Mouse (Mus musculus) bone marrow macrophage, adult 2 months (primary cell): ENCODE results near the gene Pex1. TPM values are rescaled to one million over a fixed set of nuclear protein-coding genes. Genes with fewer than 3 reads are reported as not detected.

Experiments
- H3K27ac ChIP-seq: 2 replicates; pipeline ENCODE4 v1.5.1; 2012; ENCODE audit warnings: low read depth, low read length; ENCODE audit not compliant: insufficient read depth
- H3K4me1 ChIP-seq: 2 replicates; pipeline ENCODE4 v1.6.1; 2012; ENCODE audit warnings: low read length; ENCODE audit not compliant: control insufficient read depth, insufficient read depth
- H3K4me3 ChIP-seq: 2 replicates; pipeline ENCODE4 v1.5.1; 2012; ENCODE audit warnings: mild to moderate bottlenecking, low read length, moderate library complexity; ENCODE audit not compliant: insufficient read depth
- CTCF ChIP-seq: IDR thresholded peaks from 2 replicates; pipeline ENCODE4 v1.5.1; 2012; ENCODE audit warnings: low read depth, mild to moderate bottlenecking, low read length, moderate library complexity
- POLR2A ChIP-seq: IDR thresholded peaks from 2 replicates; pipeline ENCODE4 v1.6.1; 2012; ENCODE audit warnings: mild to moderate bottlenecking, low read depth, low read length, borderline replicate concordance
- polyA plus RNA-seq: library from polyadenylated mRNA; stranded (reverse); fragments of >200 nt; gene quantifications from 2 replicates; pipeline ENCODE4 v1.2.4, GENCODE M21; 2012; ENCODE audit not compliant: missing spikeins, insufficient read depth, insufficient read length

Gene Pex1
- 22.3 and 24.4 TPM in 2 replicates for polyA plus RNA-seq

DNA sequence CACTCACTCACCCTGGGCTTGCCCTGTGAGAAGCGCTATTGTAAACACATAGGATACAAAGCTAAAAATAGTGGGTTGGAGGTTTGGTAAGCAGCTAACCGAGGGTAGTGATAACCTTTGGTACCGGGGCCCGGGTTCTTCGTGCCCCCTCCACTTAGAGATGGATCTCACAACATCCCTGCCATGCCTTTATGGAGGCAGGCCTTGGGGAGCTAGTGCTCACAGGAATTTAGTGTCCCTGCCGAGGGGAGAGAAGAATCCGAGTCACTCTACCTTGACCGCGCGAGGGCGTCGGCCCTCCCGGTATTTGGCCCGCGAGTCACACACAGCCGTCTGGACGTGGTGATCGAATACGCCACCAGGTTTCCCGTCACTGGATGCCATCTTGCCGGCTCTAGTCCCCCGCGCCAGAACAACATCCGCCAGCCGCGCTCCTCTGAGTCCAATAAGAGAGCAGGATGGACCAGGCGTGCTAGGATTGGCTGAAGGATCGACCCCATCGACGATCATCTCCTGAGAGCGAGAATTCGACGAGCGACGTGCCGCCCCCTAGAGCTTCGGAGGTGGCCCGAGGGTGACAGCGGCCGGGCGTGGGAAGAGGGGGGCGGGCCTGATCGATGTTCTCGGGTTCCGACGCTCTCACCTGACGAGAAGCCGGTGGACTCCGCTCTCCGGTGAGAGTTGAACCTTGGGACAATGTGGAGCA is at the start of gene Pex1:
Gene Pex1 (plus strand): TSS at position 374 of the 706 bp plus-strand sequence.
- Histone ChIP-seq H3K4me3 (peak within 1 kb of the TSS; percentile 82), H3K27ac (peak within 1 kb of the TSS; percentile 5; the same call in 1 of the 2 replicates), H3K4me1 (peaks cover 7% of the 10 kb centered on the region)
- TF ChIP-seq CTCF (no peak; the same call in 1 of the 2 replicates), POLR2A (no peak)

GRCm38 (mm10) chr5:3546226-3546625 is 49.6 kb upstream of the Pex1 start:
- Histone ChIP-seq H3K4me3 (no peak overlapping the region), H3K27ac (no peak overlapping the region), H3K4me1 (peaks cover 20% of the 10 kb centered on the region)
- TF ChIP-seq POLR2A, result no peak
- TF ChIP-seq CTCF, result no peak

- no peak overlapping the region for H3K4me3 ChIP-seq
- TF ChIP-seq POLR2A, result no peak
- TF ChIP-seq CTCF, result no peak
- no peak overlapping the region for H3K27ac ChIP-seq
- peaks cover 10% of the 10 kb centered on the region for H3K4me1 ChIP-seq
These were observed 44.4 kb upstream of the Pex1 start for GRCm38 (mm10) chr5:3551481-3551880.

- Histone ChIP-seq H3K4me3 (no peak overlapping the region), H3K27ac (no peak overlapping the region)
- no peak for TF ChIP-seq POLR2A
- TF ChIP-seq CTCF, result no peak
These were observed 41.7 kb upstream of the Pex1 start for GRCm38 (mm10) chr5:3554198-3554597.

DNA sequence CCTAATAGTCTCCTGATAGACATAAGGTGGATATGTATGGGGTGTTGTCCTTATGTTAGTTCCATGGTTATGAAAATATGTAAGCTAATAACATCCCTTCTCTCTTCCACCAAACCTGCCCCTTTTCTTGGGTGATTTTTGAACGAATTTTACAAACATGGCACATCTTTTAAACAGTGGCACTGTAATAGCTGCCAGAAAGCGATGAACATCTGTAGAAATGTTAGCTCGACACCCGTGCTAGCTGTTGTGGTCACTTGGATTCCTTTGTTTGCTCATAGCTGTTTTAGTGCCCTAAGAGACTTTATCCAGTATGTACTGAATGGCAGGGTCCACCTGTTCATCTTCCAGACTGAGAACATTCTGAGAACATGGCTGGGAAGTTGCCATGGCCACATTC is 24.6 kb upstream of the Pex1 start, which contains the start of gene 1700109H08Rik:
Gene 1700109H08Rik (plus strand): TSS at position 301 of the 400 bp plus-strand sequence.
- Histone ChIP-seq H3K4me1 (no peaks in the 10 kb centered on the region), H3K27ac (no peak within 1 kb of the TSS), H3K4me3 (no peak within 1 kb of the TSS)
- TF ChIP-seq CTCF, result no peak
- no peak for TF ChIP-seq POLR2A

More at GRCm38 (mm10) chr5:3554198-3554597, 41.7 kb upstream of the Pex1 start:
- 0 out of 2 replicates have a peak, but pooled peaks cover 2% of the 10 kb centered on the region for H3K4me1 ChIP-seq

GRCm38 (mm10) chr5:3574825-3575224 is 21.0 kb upstream of the Pex1 start:
- Histone ChIP-seq H3K4me1 (no peaks in the 10 kb centered on the region), H3K4me3 (no peak overlapping the region), H3K27ac (no peak overlapping the region)
- TF ChIP-seq POLR2A, result no peak
- TF ChIP-seq CTCF, result no peak

DNA sequence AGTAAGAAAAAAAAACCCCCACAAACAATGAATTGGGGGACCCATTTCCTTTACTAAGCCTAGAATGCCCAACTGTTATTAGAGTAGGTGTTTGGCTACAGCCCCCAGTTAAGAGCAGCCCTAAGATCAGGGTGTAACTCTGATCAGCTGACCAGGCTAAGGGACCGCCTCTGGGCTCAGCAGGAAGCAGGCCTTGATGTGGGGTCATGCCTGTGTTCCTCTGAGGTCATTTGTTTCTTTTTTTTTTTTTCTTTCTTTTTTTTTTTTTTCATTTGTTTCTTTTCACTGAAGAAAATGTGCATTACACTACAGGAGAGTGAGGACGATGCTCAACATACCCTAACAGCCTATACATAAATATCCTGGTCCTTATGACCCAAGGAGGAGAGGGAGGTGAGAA is 17.9 kb upstream of the Pex1 start:
- Histone ChIP-seq H3K4me1 (no peaks in the 10 kb centered on the region), H3K4me3 (no peak overlapping the region), H3K27ac (no peak overlapping the region)
- no peak for TF ChIP-seq POLR2A
- no peak for TF ChIP-seq CTCF

GRCm38 (mm10) chr5:3579066-3579465 is 16.8 kb upstream of the Pex1 start:
- no peak overlapping the region for H3K27ac ChIP-seq
- peaks cover 3% of the 10 kb centered on the region for H3K4me1 ChIP-seq
- no peak overlapping the region for H3K4me3 ChIP-seq
- TF ChIP-seq CTCF (no peak), POLR2A (no peak)

- Histone ChIP-seq H3K27ac (peak within 1 kb of the TSS; percentile 5; the same call in 1 of the 2 replicates), H3K4me1 (peaks cover 11% of the 10 kb centered on the region), H3K4me3 (peak within 1 kb of the TSS; percentile 82)
- peak; percentile 39 for TF ChIP-seq CTCF
- no peak for TF ChIP-seq POLR2A
These were observed 517 bp downstream of the Pex1 start, which contains the start of gene Rbm48 for GRCm38 (mm10) chr5:3596399-3596766. Rbm48 (minus strand) TSS chr5:3596585.

- H3K27ac ChIP-seq, result no peak overlapping the region
- peak overlapping the region; percentile 82 for H3K4me3 ChIP-seq
- peaks cover 12% of the 10 kb centered on the region for H3K4me1 ChIP-seq
- TF ChIP-seq CTCF, result no peak
- no peak for TF ChIP-seq POLR2A
These were observed 1.3 kb downstream of the Pex1 start for GRCm38 (mm10) chr5:3597171-3597570.

DNA sequence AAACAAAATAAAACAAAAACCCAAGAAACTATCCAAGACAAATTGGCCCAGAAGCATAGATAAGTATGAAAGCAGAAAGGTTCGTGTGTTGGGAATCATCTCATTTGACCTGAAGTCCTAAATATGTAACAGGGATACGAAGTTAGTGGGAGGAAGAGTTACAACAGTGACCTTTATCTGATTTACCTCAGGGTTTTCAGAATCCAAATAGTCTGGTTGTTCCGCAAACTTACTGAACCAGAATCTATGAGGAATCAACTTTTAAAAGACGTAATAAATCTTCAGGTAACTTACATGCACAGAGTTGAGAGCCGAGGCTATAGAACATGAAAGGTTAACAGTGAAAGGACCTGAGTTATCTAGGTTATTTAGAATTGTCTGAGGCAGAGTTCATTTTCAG is 2.9 kb downstream of the Pex1 start:
- TF ChIP-seq POLR2A, result no peak
- no peak for TF ChIP-seq CTCF
- H3K4me3 ChIP-seq, result no peak overlapping the region
- no peak overlapping the region for H3K27ac ChIP-seq
- H3K4me1 ChIP-seq, result peaks cover 12% of the 10 kb centered on the region
